Comparison of ENCODE assay signal across 15 mouse cellular contexts in genomic region chr8:78549971-78550751, GRCm38 (mm10). TPM values are rescaled to one million over a fixed set of nuclear protein-coding genes. Genes with fewer than 3 reads are reported as not detected.
DNase-seq lines count a peak whose midpoint lies in the region; ATAC-seq lines count a peak whose summit lies in the region.
"Had no signal": no experiment of that assay in that cellular context is flagged by ENCODE, and none has a peak within 500 bp of the region (broad histone marks: within the 10 kb centered on the region; RNA-seq: fewer than 3 reads in every experiment).

No protein-coding gene starts in this region.

- peaks cover 6 to 16% of the 10 kb centered on the region in 2 experiments for H3K4me1 ChIP-seq in heart, embryonic 14.5 days (ENCODE audit: control insufficient read depth in 2 of 2, insufficient read depth in 2 of 2, low read length in 2 of 2)
- no peaks in the 10 kb centered on the region for H3K4me1 ChIP-seq in hindbrain, embryonic 11.5 days (replicated peaks; ENCODE audit: control insufficient read depth, insufficient read depth, low read length)
- H3K4me1 ChIP-seq in midbrain, embryonic 10.5 days = peaks cover 19% of the 10 kb centered on the region; the same call in 1 of the 2 replicates
- H3K4me1 ChIP-seq: embryonic facial prominence, embryonic 15.5 days; stomach, embryonic 15.5 days had no signal

- DNase-seq in heart, adult 18-20 months = no peak
- peak; percentile 41 for DNase-seq in hindbrain, embryonic 11.5 days (ENCODE audit: low spot score)
- no peak for DNase-seq in midbrain, embryonic 10.5 days (ENCODE audit: low spot score)
- peak; percentile 74 for DNase-seq in retina, postnatal 1 day
- DNase-seq in yolk sac, embryonic 10.5 days (ENCODE audit: low spot score) = no peak
- DNase-seq in right cerebral cortex, adult 18-20 months = no peak
- DNase-seq: kidney, postnatal 36 days; lung, adult 18-20 months; thymus, postnatal 36 days had no signal

- ATAC-seq in heart, embryonic 14.5 days (ENCODE audit: insufficient number of reproducible peaks, insufficient read depth, low FRiP score, low read depth) = no peak
- peak; percentile 86 for ATAC-seq in hindbrain, embryonic 11.5 days (ENCODE audit: low FRiP score)
- ATAC-seq: Patski had no signal

- no peak overlapping the region for H3K4me3 ChIP-seq in heart, embryonic 14.5 days (ENCODE audit: control insufficient read depth in 1 of 2, insufficient read depth in 1 of 2, low read depth in 1 of 2, low read length in 2 of 2)
- H3K4me3 ChIP-seq in hindbrain, embryonic 11.5 days (ENCODE audit: low read depth, low read length) = no peak overlapping the region
- no peak overlapping the region for H3K4me3 ChIP-seq in midbrain, embryonic 10.5 days
- H3K4me3 ChIP-seq: embryonic facial prominence, embryonic 15.5 days; left cerebral cortex, adult 2 months; stomach, embryonic 15.5 days had no signal

- 36% methylated on average over 10 of the region's 10 CpGs for WGBS in heart, embryonic 14.5 days
- WGBS in hindbrain, embryonic 11.5 days = 34% methylated on average over 10 of the region's 10 CpGs
- 76% methylated on average over 10 of the region's 10 CpGs for WGBS in midbrain, embryonic 10.5 days

- no peak overlapping the region for H3K9ac ChIP-seq in heart, embryonic 14.5 days (ENCODE audit: low read length)
- no peak overlapping the region for H3K9ac ChIP-seq in hindbrain, embryonic 11.5 days (ENCODE audit: low read depth, low read length)
- H3K9ac ChIP-seq: embryonic facial prominence, embryonic 15.5 days; stomach, embryonic 15.5 days had no signal

- no peak overlapping the region; a peak in 2 of 4 replicates for H3K27ac ChIP-seq in heart, embryonic 14.5 days (replicated peaks in 1 of 2; ENCODE audit: control insufficient read depth in 1 of 2, insufficient read depth in 1 of 2, low read depth in 2 of 2, low read length in 2 of 2)
- 0 out of 2 replicates have a peak overlapping the region, but pooled peaks have one; percentile 18 for H3K27ac ChIP-seq in hindbrain, embryonic 11.5 days (ENCODE audit: low read depth, low read length)
- H3K27ac ChIP-seq in midbrain, embryonic 10.5 days (replicated peaks) = peak overlapping the region; percentile 10; the same call in 1 of the 2 replicates
- H3K27ac ChIP-seq: embryonic facial prominence, embryonic 15.5 days; left cerebral cortex, adult 2 months; stomach, embryonic 15.5 days had no signal

- H3K36me3 ChIP-seq in heart, embryonic 14.5 days (ENCODE audit: control insufficient read depth, insufficient read depth, low read length) = no peaks in the 10 kb centered on the region
- H3K36me3 ChIP-seq in hindbrain, embryonic 11.5 days (ENCODE audit: control insufficient read depth, insufficient read depth, low read length) = no peaks in the 10 kb centered on the region
- H3K36me3 ChIP-seq in midbrain, embryonic 10.5 days = no peaks in the 10 kb centered on the region
- H3K36me3 ChIP-seq: embryonic facial prominence, embryonic 15.5 days; stomach, embryonic 15.5 days had no signal

- H3K9me3 ChIP-seq in heart, embryonic 14.5 days (ENCODE audit: control insufficient read depth, low read length) = no peaks in the 10 kb centered on the region
- no peaks in the 10 kb centered on the region for H3K9me3 ChIP-seq in hindbrain, embryonic 11.5 days (ENCODE audit: control insufficient read depth, low read length)
- no peaks in the 10 kb centered on the region for H3K9me3 ChIP-seq in midbrain, embryonic 10.5 days (replicated peaks)
- H3K9me3 ChIP-seq: embryonic facial prominence, embryonic 15.5 days; stomach, embryonic 15.5 days had no signal

- H3K27me3 ChIP-seq in heart, embryonic 14.5 days (ENCODE audit: control insufficient read depth, insufficient read depth, low read length) = no peaks in the 10 kb centered on the region
- H3K27me3 ChIP-seq in hindbrain, embryonic 11.5 days (ENCODE audit: control insufficient read depth, insufficient read depth, low read length) = no peaks in the 10 kb centered on the region
- H3K27me3 ChIP-seq in midbrain, embryonic 10.5 days (ENCODE audit: low read depth, poor library complexity, severe bottlenecking) = no peaks in the 10 kb centered on the region
- H3K27me3 ChIP-seq: CH12.LX; embryonic facial prominence, embryonic 15.5 days; Patski; stomach, embryonic 15.5 days had no signal

- peak overlapping the region; percentile 21; the same call in 1 of the 2 replicates for H3K4me2 ChIP-seq in heart, embryonic 14.5 days (ENCODE audit: low read length)
- no peak overlapping the region for H3K4me2 ChIP-seq in hindbrain, embryonic 11.5 days (replicated peaks; ENCODE audit: low read depth, low read length)
- H3K4me2 ChIP-seq: embryonic facial prominence, embryonic 15.5 days; stomach, embryonic 15.5 days had no signal

RNA-seq across cellular contexts. Expression of gene Slc10a7, which starts 41.0 kb away (rescaled TPM):
- 8.0 and 9.0 TPM in 2 replicates for polyA plus RNA-seq in heart, embryonic 14.5 days (2014; fragmentation: Nextera tagmentation; extraction: Ambion mirVana)
- 1 to 10 TPM; 4.8 to 9.7 TPM for total RNA-seq in heart, adult 18-20 months (2021)
- 10.8 and 12.8 TPM in 2 replicates for polyA plus RNA-seq in hindbrain, embryonic 11.5 days (2014; fragmentation: Nextera tagmentation; extraction: Ambion mirVana)
- 8.1 and 9.0 TPM in 2 replicates for polyA plus RNA-seq in midbrain, embryonic 10.5 days (2016; fragmentation: Nextera tagmentation; extraction: Ambion mirVana)

RNA-seq across cellular contexts. Expression of gene Rbmxl1, which starts 41.5 kb away (rescaled TPM):
- 124 and 131 TPM in 2 replicates for polyA plus RNA-seq in heart, embryonic 14.5 days (2014; fragmentation: Nextera tagmentation; extraction: Ambion mirVana)
- total RNA-seq in heart, adult 18-20 months (2021) = 10 to 100 TPM; 16.0 to 17.5 TPM
- 362 and 390 TPM in 2 replicates for polyA plus RNA-seq in hindbrain, embryonic 11.5 days (2014; fragmentation: Nextera tagmentation; extraction: Ambion mirVana)
- 370 and 396 TPM in 2 replicates for polyA plus RNA-seq in midbrain, embryonic 10.5 days (2016; fragmentation: Nextera tagmentation; extraction: Ambion mirVana)

Comparison
In these comparisons a context has a peak if more than half of its experiments do, and no peak if none do; other contexts are left out.
1. H3K27ac ChIP-seq: peak in hindbrain, embryonic 11.5 days (single experiment) and midbrain, embryonic 10.5 days (single experiment); none in heart, embryonic 14.5 days (0 of 2).
2. DNase-seq: peak in hindbrain, embryonic 11.5 days (single experiment) and retina, postnatal 1 day (single experiment); none in heart, adult 18-20 months (0 of 2), midbrain, embryonic 10.5 days (single experiment), yolk sac, embryonic 10.5 days (single experiment) and right cerebral cortex, adult 18-20 months (single experiment).